Comparison of ENCODE assay signal across 24 mouse cellular contexts in the genomic region with DNA sequence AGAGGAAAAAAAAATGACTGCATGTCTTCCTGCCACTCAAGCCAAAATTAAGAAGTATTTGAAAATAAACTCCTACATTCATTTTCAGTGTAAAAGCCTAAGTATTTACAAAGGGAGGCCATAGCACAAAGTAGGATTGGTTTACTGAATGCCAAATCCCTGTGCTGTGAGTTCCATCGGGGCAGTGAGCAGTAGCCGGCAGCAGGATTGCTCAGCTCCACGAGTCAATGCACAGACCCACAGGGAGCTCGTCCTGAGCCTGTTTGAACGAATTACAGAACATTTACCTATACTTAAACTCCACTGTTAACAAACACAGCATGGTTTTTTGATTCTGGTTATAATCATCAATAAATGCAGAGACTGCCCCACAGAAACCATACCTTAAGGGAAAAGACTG.
"Had no signal": no experiment of that assay in that cellular context is flagged by ENCODE, and none has a peak within 500 bp of the region (broad histone marks: within the 10 kb centered on the region; RNA-seq: fewer than 3 reads in every experiment).

No protein-coding gene starts in this region.

- H3K4me2 ChIP-seq: heart, embryonic 12.5 days; hindbrain, embryonic 12.5 days; hindbrain, embryonic 14.5 days; intestine, embryonic 15.5 days; limb, embryonic 12.5 days; liver, embryonic 11.5 days; liver, embryonic 13.5 days; liver, embryonic 15.5 days had no signal

- DNase-seq: gastrocnemius, postnatal 14 days; gastrocnemius, postnatal 36 days; heart, adult 11 months; heart, adult 2 months; heart, postnatal 10 days; heart, postnatal 4 days; liver; liver, embryonic 13.5 days; liver, postnatal 0 days had no signal

- H3K36me3 ChIP-seq: liver, embryonic 13.5 days had no signal

- H3K4me1 ChIP-seq: hindbrain, embryonic 12.5 days; intestine, embryonic 15.5 days; liver, embryonic 13.5 days; liver, embryonic 15.5 days had no signal

- H3K27me3 ChIP-seq: heart, embryonic 12.5 days; hindbrain, embryonic 12.5 days; intestine, embryonic 15.5 days; limb, embryonic 12.5 days; liver, embryonic 13.5 days; liver, embryonic 15.5 days had no signal

- ATAC-seq: hindbrain, embryonic 16.5 days; inflammation-experienced regulatory T-cells, adult 6 months; intestine, embryonic 15.5 days; intestine, postnatal 0 days; liver, postnatal 0 days had no signal

- H3K27ac ChIP-seq: heart, adult 2 months; heart, embryonic 10.5 days; hindbrain, embryonic 10.5 days; hindbrain, embryonic 12.5 days; hindbrain, embryonic 14.5 days; intestine, embryonic 15.5 days; layer of hippocampus, adult 2 months; left cerebral cortex, adult 2 months; limb, embryonic 10.5 days; limb, embryonic 12.5 days; liver, embryonic 13.5 days; liver, embryonic 15.5 days had no signal

- H3K4me3 ChIP-seq: heart, adult 2 months; heart, embryonic 10.5 days; heart, embryonic 12.5 days; hindbrain, embryonic 10.5 days; hindbrain, embryonic 12.5 days; intestine, embryonic 15.5 days; layer of hippocampus, adult 2 months; left cerebral cortex, adult 2 months; limb, embryonic 10.5 days; limb, embryonic 12.5 days; liver, embryonic 13.5 days; liver, embryonic 15.5 days had no signal

- H3K9me3 ChIP-seq: heart, embryonic 10.5 days; heart, embryonic 12.5 days; hindbrain, embryonic 10.5 days; hindbrain, embryonic 12.5 days; intestine, embryonic 15.5 days; limb, embryonic 10.5 days; limb, embryonic 12.5 days; liver, embryonic 13.5 days; liver, embryonic 15.5 days had no signal

- H3K9ac ChIP-seq: heart, embryonic 12.5 days; hindbrain, embryonic 12.5 days; hindbrain, embryonic 14.5 days; intestine, embryonic 15.5 days; limb, embryonic 12.5 days; liver, embryonic 13.5 days; liver, embryonic 15.5 days; liver, postnatal 0 days had no signal
